Mouse (Mus musculus) Patski (cell line): ENCODE data around the gene Zbtb20. TPM values are rescaled to one million over a fixed set of nuclear protein-coding genes. Genes with fewer than 3 reads are reported as not detected.

Experiments used
- ATAC-seq: fragments of 100-300 bp; one replicate; pipeline ENCODE4 v1.8.0; 2021
- CTCF ChIA-PET: fragments of 350-600 bp; sonication (Branson Sonifier 250); formaldehyde crosslinking; loops from one replicate; lab custom pipeline; 2022; ENCODE audit warnings: inconsistent platforms; lab: Charles Lee
- POLR2A ChIA-PET: fragments of 350-600 bp; sonication (Branson Sonifier 250); formaldehyde crosslinking; loops from one replicate; lab custom pipeline; 2022; ENCODE audit warnings: antibody characterized with exemption, inconsistent platforms; lab: Charles Lee
- DNase-seq: peaks from one replicate; pipeline ENCODE4 v3.0.0-alpha.2; 2011; ENCODE audit warnings: low read depth, low spot score
- H3K27me3 ChIP-seq: fragments of 371-371 bp; one replicate; pipeline ENCODE4 v1.5.1; 2021
- CTCF ChIP-seq: fragments of 100-300 bp; IDR thresholded peaks from one replicate; pipeline ENCODE4 v1.5.1; 2021
- in situ Hi-C: fragments of 300-500 bp; cut with MboI; formaldehyde crosslinking; loops from 3 replicates; pipeline ENCODE4 v1.11.1; 2018; ENCODE audit warnings: low pct_unique_long_range_greater_than_20kb, mixed read lengths
- polyA plus RNA-seq: library from polyadenylated mRNA; unstranded; gene quantifications from one replicate; pipeline ENCODE4 v1.2.3, GENCODE M21; 2021

Zbtb20 gene
- polyA plus RNA-seq, 1 experiment from 2014 or later: 12.2 TPM

DNA sequence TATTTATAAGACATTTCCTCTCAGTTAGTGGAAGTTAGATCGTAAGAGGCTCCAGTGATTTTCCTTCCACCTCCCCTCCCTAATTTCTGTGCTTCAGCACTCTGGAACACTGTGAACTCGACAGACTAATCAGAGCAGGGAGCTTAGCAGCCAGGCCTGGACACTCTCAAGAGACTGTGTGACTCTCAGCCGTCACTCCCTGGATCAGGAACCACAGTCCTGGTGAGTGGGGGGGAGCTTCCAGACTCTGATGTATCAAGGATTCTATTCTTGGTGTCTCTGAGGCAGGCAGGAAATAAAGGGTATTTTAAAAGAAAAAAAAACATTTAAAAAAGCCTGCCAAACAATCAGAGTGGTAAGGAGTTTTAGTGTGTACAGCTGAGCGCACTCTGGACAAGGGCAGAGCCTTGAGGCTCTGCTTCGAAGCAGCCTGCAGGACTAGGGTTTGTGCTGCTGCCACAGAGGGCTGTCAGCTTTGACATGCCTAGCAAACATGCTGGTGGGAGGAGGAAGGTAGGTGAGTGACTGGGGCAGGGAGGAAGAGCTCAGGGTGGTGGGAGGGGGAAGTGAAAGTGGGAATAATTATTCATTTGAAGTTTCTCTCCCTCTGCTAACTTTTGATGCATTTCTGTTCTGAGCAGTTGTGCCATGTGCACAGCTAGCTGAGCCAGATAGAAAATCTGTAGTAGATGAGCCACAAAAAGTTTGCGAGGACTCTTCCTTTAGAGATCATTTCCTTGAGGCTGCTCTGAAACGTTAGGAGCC is 488.3 kb downstream of the Zbtb20 start:
- POLR2A ChIA-PET: interaction anchor here (0.7 to 1.3 kb wide), 4 partner anchors 13 to 127 kb away, joined by 3 to 6 read pairs (median 4); no protein-coding TSS in a partner anchor
- ATAC-seq: peak; percentile 57
- no peak for TF ChIP-seq CTCF

DNA sequence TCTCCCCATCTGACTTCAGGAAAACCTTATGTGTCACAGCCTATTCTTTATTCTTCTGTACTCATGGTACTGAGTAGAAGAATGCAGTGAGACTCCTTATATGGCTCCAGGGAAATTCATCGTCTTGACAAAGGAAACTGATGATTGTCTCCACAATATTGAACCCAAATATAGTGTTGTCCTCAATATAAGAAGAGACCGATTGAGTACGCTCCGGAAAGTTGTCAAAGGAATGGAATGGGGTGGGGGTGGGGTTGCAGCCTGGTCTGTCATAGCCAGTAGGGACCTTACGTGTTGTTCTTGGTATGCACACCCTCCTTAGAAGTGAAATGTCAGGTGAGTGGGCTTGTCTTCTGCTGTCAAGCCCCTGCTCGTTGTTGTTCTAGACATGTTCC is 488.8 kb downstream of the Zbtb20 start:
- DNase-seq (no peak), ATAC-seq (peak; percentile 14)
- TF ChIP-seq CTCF: no peak
- in situ Hi-C loops: loop anchor here (25.0 kb wide), 1 partner anchor 452 kb away; no protein-coding TSS in a partner anchor
- POLR2A ChIA-PET: interaction anchor here (1.3 kb wide), 1 partner anchor 14 kb away, joined by 3 read pairs; no protein-coding TSS in a partner anchor
- no peaks in the 10 kb centered on the region for H3K27me3 ChIP-seq
- CTCF ChIA-PET: interaction anchor here (1.2 kb wide), 1 partner anchor 55 kb away, joined by 3 read pairs; no protein-coding TSS in a partner anchor

More for the DNA sequence above, 488.3 kb downstream of the Zbtb20 start:
- no peak for DNase-seq
- H3K27me3 ChIP-seq: no peaks in the 10 kb centered on the region
- in situ Hi-C loops: loop anchor here (25.0 kb wide), 1 partner anchor 452 kb away; no protein-coding TSS in a partner anchor
- CTCF ChIA-PET: interaction anchor here (1.1 kb wide), 1 partner anchor 161 kb away, joined by 5 read pairs; no protein-coding TSS in a partner anchor

DNA sequence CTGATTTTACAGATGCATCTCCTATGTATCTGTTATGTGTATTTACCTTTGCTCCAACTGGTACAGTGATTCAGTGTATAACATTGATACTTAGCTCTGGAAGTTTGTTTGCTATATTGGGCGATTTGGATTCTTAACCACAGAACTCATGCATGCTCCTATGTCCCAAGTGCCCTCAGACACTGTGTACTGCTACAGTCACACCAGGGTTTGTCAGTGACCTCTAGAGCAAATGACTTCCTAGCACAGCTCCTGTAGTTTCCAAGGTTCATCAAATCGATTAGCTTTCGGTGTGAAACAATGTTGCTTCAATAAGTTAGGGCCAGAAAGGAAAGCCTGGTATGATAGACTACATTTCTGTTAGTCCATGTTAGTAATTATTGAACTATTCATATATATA is 489.6 kb downstream of the Zbtb20 start:
- ChIA-PET POLR2A (no interaction called here), CTCF (interaction anchor here (1.2 kb wide), 2 partner anchors 11 to 54 kb away, joined by 3 read pairs; no protein-coding TSS in a partner anchor)
- ATAC-seq: no peak
- TF ChIP-seq CTCF: no peak
- DNase-seq: no peak
- in situ Hi-C loops: loop anchor here (25.0 kb wide), 1 partner anchor 453 kb away; no protein-coding TSS in a partner anchor
- H3K27me3 ChIP-seq: no peaks in the 10 kb centered on the region

DNA sequence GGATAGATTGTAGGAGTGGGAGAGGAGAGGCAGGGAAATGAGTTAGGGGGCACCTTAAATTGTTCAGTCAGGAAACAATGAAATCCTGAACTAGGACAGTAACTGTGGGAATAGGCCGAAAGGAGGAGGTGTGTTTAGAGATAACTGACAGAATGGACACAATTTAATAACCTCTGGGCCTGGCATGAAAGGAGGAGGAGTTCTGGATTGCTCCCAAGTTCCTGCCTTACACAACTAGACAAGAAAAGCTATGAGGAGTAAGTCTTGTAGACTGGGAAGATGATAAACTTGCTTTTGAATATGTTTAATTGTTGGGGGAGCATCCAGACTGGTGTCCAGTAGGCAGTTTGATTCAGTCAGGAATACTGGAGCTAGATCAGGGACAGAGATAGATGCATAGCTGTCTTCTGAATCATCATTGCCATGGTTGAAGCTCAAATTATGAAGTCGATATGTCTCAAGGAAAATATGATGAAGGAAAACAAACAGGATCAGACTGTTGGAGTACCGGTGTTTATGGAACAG is 494.9 kb downstream of the Zbtb20 start:
- ATAC-seq: no peak
- in situ Hi-C loops: loop anchor here (25.0 kb wide), 1 partner anchor 458 kb away; no protein-coding TSS in a partner anchor
- no peaks in the 10 kb centered on the region for H3K27me3 ChIP-seq
- POLR2A ChIA-PET: interaction anchor here (0.6 kb wide), 1 partner anchor 61 kb away, joined by 3 read pairs; no protein-coding TSS in a partner anchor
- DNase-seq: no peak
- CTCF ChIA-PET: interaction anchor here (1.8 kb wide), 1 partner anchor 8 kb away, joined by 4 read pairs; no protein-coding TSS in a partner anchor
- no peak for TF ChIP-seq CTCF

DNA sequence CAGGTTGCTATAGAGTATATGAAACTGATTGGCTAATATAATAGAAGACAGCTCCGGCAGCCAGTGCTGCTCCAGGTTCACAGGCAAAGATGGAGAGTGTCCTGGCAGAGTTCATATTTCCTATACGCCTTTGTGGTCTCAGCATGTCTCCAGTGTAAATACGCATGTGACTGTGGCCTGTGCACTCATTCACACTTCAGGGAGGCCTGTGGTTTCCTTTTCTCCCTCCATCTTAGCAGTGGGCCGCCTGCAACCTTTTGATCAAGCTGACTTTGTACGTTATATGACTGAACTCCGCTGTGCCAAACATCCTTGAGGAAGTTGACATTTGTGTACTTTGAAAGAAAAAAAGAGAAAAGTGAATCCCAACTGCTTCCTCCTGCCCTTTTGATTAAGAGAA is 501.1 kb downstream of the Zbtb20 start:
- in situ Hi-C loops: no loop called here
- POLR2A ChIA-PET: no interaction called here
- no peaks in the 10 kb centered on the region for H3K27me3 ChIP-seq
- CTCF ChIA-PET: interaction anchor here (0.8 to 1.3 kb wide), 2 partner anchors 9 to 14 kb away, joined by 3 read pairs; no protein-coding TSS in a partner anchor
- TF ChIP-seq CTCF: no peak
- DNase-seq (no peak), ATAC-seq (no peak)

DNA sequence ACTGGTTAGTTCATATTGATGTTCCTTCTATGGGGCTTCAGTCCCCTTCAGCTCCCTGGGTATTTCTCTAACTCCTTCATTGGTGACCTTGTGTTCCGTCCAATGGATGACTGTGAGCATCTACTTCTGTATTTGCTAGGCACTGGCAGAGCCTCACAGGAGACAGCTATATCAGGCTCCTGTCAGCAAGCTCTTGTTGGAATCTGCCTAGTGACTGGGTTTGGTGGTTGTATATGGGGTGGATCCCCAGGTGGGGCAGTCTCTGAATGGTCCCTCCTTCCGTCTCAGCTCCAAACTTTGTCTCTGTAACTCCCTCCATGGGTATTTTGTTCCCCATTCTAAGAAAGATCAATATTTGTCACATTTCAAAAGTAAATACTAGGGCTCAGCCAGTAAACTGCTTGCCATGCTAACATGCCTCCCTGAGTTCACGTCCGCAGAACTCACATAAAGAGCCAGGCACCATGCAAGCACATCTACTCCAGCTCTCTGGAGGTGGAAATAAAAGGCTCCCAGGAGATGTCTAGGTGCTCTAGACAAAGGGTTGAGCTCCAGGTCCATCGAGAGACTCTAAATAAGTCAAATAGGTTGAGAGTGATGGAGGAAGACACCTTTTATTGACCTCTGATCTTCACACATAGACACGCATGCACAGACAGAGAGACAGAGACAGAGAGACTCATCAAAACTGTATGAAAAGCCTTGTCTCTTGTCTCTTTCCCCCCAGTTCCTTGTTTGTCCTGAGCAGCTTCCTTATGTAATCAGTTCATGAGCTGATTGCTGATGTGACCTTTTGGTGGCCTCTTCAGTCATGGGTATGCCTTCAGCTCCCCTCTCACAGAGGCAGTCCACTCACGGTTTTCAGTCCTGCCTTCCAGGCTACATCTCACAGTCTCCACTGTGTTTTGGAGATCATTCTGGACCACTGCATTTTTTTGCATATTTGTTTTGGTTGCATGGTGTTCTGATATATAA is 504.0 kb downstream of the Zbtb20 start:
- DNase-seq: no peak
- ChIA-PET CTCF (interaction anchor here (1.0 to 1.8 kb wide), 5 partner anchors 10 to 133 kb away, joined by 3 to 5 read pairs (median 4); no protein-coding TSS in a partner anchor), POLR2A (interaction anchor here (1.0 kb wide), 1 partner anchor 10 kb away, joined by 3 read pairs; no protein-coding TSS in a partner anchor)
- H3K27me3 ChIP-seq: no peaks in the 10 kb centered on the region
- no peak for TF ChIP-seq CTCF
- in situ Hi-C loops: no loop called here
- no peak for ATAC-seq

DNA sequence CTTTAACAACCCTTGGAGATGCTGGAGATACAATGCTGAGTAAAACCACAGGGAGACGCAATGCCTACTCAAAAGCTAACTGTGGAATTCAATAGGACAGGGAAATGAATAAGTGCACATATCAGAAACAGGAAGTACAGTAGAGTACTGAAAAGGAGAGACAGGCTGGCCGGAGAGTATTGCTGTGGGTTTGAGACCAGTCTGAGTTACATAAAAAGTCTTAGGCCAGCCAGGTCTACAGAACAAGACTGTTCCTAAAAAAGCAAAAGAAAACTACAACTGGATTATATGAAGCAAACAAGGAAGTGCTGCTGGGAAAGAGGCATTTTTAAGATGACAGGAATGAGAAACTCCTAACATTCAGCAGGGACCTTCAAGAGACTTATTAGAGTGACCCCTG is 505.5 kb downstream of the Zbtb20 start:
- ChIA-PET POLR2A (interaction anchor here (1.0 kb wide), 1 partner anchor 12 kb away, joined by 3 read pairs; no protein-coding TSS in a partner anchor), CTCF (interaction anchor here (1.0 kb wide), 2 partner anchors 11 to 132 kb away, joined by 3 to 4 read pairs; no protein-coding TSS in a partner anchor)
- in situ Hi-C loops: no loop called here
- no peaks in the 10 kb centered on the region for H3K27me3 ChIP-seq
- no peak for DNase-seq
- no peak for TF ChIP-seq CTCF
- ATAC-seq: no peak

DNA sequence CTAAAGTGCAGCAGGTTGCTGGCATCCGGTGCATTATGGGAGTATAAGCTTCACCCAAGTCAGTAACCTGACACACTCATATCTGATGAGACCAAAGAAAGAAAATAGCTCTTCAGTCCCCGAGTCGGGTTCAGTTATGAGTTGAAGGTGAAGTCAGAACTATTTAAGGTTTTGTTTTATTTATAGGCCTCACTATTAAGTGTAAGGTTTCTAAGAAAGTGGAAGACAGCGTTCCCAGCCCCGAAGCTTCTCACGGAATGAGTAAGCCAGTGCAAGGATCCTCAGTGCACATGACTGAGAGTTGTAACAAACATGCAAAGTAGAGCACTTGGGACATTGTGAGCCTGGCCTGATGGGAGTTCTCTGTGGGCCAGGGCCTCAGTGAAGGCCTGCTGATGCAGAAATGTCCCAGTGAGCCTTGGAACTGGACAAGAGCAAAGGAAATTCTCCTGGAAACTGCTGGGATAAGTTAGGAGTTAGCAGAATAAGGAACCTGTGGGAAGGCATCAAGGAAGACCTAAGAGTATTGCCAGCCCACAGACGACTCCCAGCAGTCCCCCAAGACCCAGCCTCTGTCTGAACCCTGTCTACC is 507.6 kb downstream of the Zbtb20 start:
- no peak for TF ChIP-seq CTCF
- no peak for DNase-seq
- in situ Hi-C loops: no loop called here
- ATAC-seq: no peak
- CTCF ChIA-PET: interaction anchor here (1.0 to 1.7 kb wide), 3 partner anchors 14 to 54 kb away, joined by 3 to 4 read pairs (median 3); no protein-coding TSS in a partner anchor
- POLR2A ChIA-PET: no interaction called here
- no peaks in the 10 kb centered on the region for H3K27me3 ChIP-seq
